Mouse (Mus musculus) CH12.LX (cell line): Measurements from ENCODE around the gene Zkscan6.

Experiments
- CTCF ChIP-seq, 2 experiments: IDR thresholded peaks in 1 of 2; conservative IDR thresholded peaks in 1 of 2; 2 replicates each; pipeline ENCODE4 v1.5.1; 2011 to 2012; ENCODE audit warnings: low read depth in 2 of 2, low read length in 2 of 2, improper control_type of control experiment in 1 of 2, inconsistent platforms in 1 of 2, mild to moderate bottlenecking in 1 of 2, moderate library complexity in 1 of 2
- ELF1 ChIP-seq: IDR thresholded peaks from 2 replicates; pipeline ENCODE4 v1.6.1; 2014; ENCODE audit warnings: low read depth, mild to moderate bottlenecking, inconsistent platforms, low read length, improper control_type of control experiment
- EP300 ChIP-seq: IDR thresholded peaks from 2 replicates; pipeline ENCODE4 v1.6.1; 2011; ENCODE audit warnings: low read length, improper control_type of control experiment
- ETS1 ChIP-seq: conservative IDR thresholded peaks from 2 replicates; pipeline ENCODE4 v1.6.1; 2012; ENCODE audit warnings: low read depth, mild to moderate bottlenecking, inconsistent platforms, low read length, improper control_type of control experiment, moderate library complexity
- JUN ChIP-seq: IDR thresholded peaks from 2 replicates; pipeline ENCODE4 v1.6.1; 2011; ENCODE audit warnings: low read depth, mild to moderate bottlenecking, low read length, improper control_type of control experiment, moderate library complexity; ENCODE audit not compliant: insufficient read depth
- JUND ChIP-seq: conservative IDR thresholded peaks from 2 replicates; pipeline ENCODE4 v1.6.1; 2011; ENCODE audit warnings: low read depth, low read length, improper control_type of control experiment
- MXI1 ChIP-seq: IDR thresholded peaks from 2 replicates; pipeline ENCODE4 v1.6.1; 2011; ENCODE audit warnings: mild to moderate bottlenecking, low read depth, low read length, improper control_type of control experiment
- NELFE ChIP-seq: IDR thresholded peaks from 2 replicates; pipeline ENCODE4 v1.6.1; 2011; ENCODE audit warnings: low read depth, low read length, improper control_type of control experiment
- POLR2A ChIP-seq: IDR thresholded peaks from 2 replicates; pipeline ENCODE4 v1.6.1; 2011; ENCODE audit warnings: low read depth, mild to moderate bottlenecking, improper control_type of control experiment, low read length
- POLR2AphosphoS2 ChIP-seq: IDR thresholded peaks from 2 replicates; pipeline ENCODE4 v1.6.1; 2011; ENCODE audit warnings: low read depth, low read length, improper control_type of control experiment
- RCOR1 ChIP-seq: conservative IDR thresholded peaks from 2 replicates; pipeline ENCODE4 v1.6.1; 2012; ENCODE audit warnings: low read depth, mild to moderate bottlenecking, inconsistent platforms, low read length, improper control_type of control experiment
- ZC3H11A ChIP-seq: IDR thresholded peaks from 2 replicates; pipeline ENCODE4 v1.6.1; 2012; ENCODE audit warnings: low read depth, mild to moderate bottlenecking, inconsistent platforms, low read length, improper control_type of control experiment
- ZMIZ1 ChIP-seq: IDR thresholded peaks from 2 replicates; pipeline ENCODE4 v1.6.1; 2012; ENCODE audit warnings: low read depth, mild to moderate bottlenecking, inconsistent platforms, low read length, improper control_type of control experiment

DNA sequence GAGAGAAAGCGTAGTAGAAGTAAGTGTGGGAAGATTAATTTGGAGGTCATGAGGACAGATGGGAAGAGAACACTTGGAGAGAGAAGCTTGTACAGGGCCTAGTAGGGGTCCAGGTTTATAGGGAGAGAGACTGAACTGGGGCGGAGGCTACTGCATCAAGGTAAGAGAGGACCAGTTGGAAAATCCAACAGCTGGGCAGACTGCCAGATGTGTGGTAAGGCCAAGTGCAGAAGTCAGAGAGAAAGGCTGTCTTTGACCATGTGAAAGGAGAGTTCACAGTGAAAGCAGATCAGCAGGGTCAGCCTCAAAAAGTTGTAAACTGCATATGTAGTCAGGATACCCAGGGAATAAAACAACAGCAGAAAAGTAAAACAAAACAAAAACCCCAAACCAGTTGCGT, 17.6 kb downstream of the Zkscan6 start:
- TF ChIP-seq POLR2A (no peak), CTCF (conservative IDR thresholded peaks at IDR 0.05 in 1 of 2, IDR thresholded peaks at IDR 0.05 in 1 of 2; ENCODE audit: low read depth in 2 of 2, low read length in 2 of 2) (no peak), ZMIZ1 (no peak), JUND (no peak), ZC3H11A (no peak), JUN (no peak), ELF1 (no peak), RCOR1 (no peak), NELFE (no peak), ETS1 (no peak), MXI1 (no peak), EP300 (no peak), POLR2AphosphoS2 (no peak)
